Mouse (Mus musculus): ENCODE results near the gene Rnd1. TPM values are rescaled to one million over a fixed set of nuclear protein-coding genes. Genes with fewer than 3 reads are reported as not detected.

Gene Rnd1
- 18.2 and 20.5 TPM in 2 replicates for polyA plus RNA-seq (2021; fragmentation: Nextera tagmentation)
- long read RNA-seq, experiment 1, transcript Rnd1-201 (5 exons, 2,203 nt): major isoform, 57 of 66 reads
- long read RNA-seq, experiment 1, partial matches to known transcripts: 5 of 66 reads
- long read RNA-seq, experiment 1, other reads (novel, unspliced or antisense): 4 of 66 reads
- long read RNA-seq, experiment 2, transcript Rnd1-201 (5 exons, 2,203 nt): major isoform, 30 of 40 reads
- long read RNA-seq, experiment 2, partial matches to known transcripts: 6 of 40 reads
- long read RNA-seq, experiment 2, other reads (novel, unspliced or antisense): 1 of 40 reads

GRCm38 (mm10) chr15:98676940-98677728 lies at the start of gene Rnd1:
Rnd1 (minus strand) TSS chr15:98677461.

GRCm38 (mm10) chr15:98707766-98708372 lies 30.6 kb upstream of the Rnd1 start, which contains the start of gene Ccdc65:
Ccdc65 (plus strand) TSS chr15:98708207.

GRCm38 (mm10) chr15:98662567-98663545 lies 14.4 kb downstream of the Rnd1 start, which contains the start of gene Ddx23:
Ddx23 (minus strand) TSS chr15:98662894.

GRCm38 (mm10) chr15:98630540-98630939 lies 46.7 kb downstream of the Rnd1 start, which contains the start of gene Cacnb3:
Cacnb3 (plus strand) TSS chr15:98630840.

Other genes starting within 250 kb of the Rnd1 start
- not detected in 2 replicates for gene Olfr282, start 246.2 kb downstream of the Rnd1 start, polyA plus RNA-seq (2021; fragmentation: Nextera tagmentation)
- not detected in 2 replicates for gene Olfr281, start 224.9 kb downstream of the Rnd1 start, polyA plus RNA-seq (2021; fragmentation: Nextera tagmentation)
- not detected in 2 replicates for gene OR5BS1P, start 207.6 kb downstream of the Rnd1 start, polyA plus RNA-seq (2021; fragmentation: Nextera tagmentation)
- gene Lalba, start 194.7 kb downstream of the Rnd1 start, polyA plus RNA-seq (2021; fragmentation: Nextera tagmentation): not detected in 2 replicates
- 0.01 TPM in 1 of 2 replicates, not detected in the other for gene Olfr279, start 185.1 kb downstream of the Rnd1 start, polyA plus RNA-seq (2021; fragmentation: Nextera tagmentation)
- gene Kansl2, start 143.2 kb downstream of the Rnd1 start, polyA plus RNA-seq (2021; fragmentation: Nextera tagmentation): 39.2 and 43.9 TPM in 2 replicates
- 21.6 and 24.3 TPM in 2 replicates for gene Ccnt1, start 106.5 kb downstream of the Rnd1 start, polyA plus RNA-seq (2021; fragmentation: Nextera tagmentation)
- gene 4930415O20Rik, start 106.5 kb downstream of the Rnd1 start, polyA plus RNA-seq (2021; fragmentation: Nextera tagmentation): not detected in 2 replicates
- 2.3 and 3.5 TPM in 2 replicates for gene Adcy6, start 67.4 kb downstream of the Rnd1 start, polyA plus RNA-seq (2021; fragmentation: Nextera tagmentation)
- 69.9 and 113 TPM in 2 replicates for gene Cacnb3, start 46.6 kb downstream of the Rnd1 start, polyA plus RNA-seq (2021; fragmentation: Nextera tagmentation)
- 21.4 and 22.1 TPM in 2 replicates for gene Ddx23, start 14.6 kb downstream of the Rnd1 start, polyA plus RNA-seq (2021; fragmentation: Nextera tagmentation)
- 8.6 and 9.4 TPM in 2 replicates for gene Ccdc65, start 30.7 kb upstream of the Rnd1 start, polyA plus RNA-seq (2021; fragmentation: Nextera tagmentation)
- gene Fkbp11, start 50.7 kb upstream of the Rnd1 start, polyA plus RNA-seq (2021; fragmentation: Nextera tagmentation): 3.7 and 4.3 TPM in 2 replicates
- gene Arf3, start 85.8 kb upstream of the Rnd1 start, polyA plus RNA-seq (2021; fragmentation: Nextera tagmentation): 83.7 and 260 TPM in 2 replicates
- 0.10 TPM in 1 of 2 replicates, not detected in the other for gene Wnt10b, start 100.7 kb upstream of the Rnd1 start, polyA plus RNA-seq (2021; fragmentation: Nextera tagmentation)
- gene Wnt1, start 112.4 kb upstream of the Rnd1 start, polyA plus RNA-seq (2021; fragmentation: Nextera tagmentation): 0.93 and 1.6 TPM in 2 replicates
- 59.9 and 75.6 TPM in 2 replicates for gene Ddn, start 132.0 kb upstream of the Rnd1 start, polyA plus RNA-seq (2021; fragmentation: Nextera tagmentation)
- 67.4 and 70.2 TPM in 2 replicates for gene Prkag1, start 154.1 kb upstream of the Rnd1 start, polyA plus RNA-seq (2021; fragmentation: Nextera tagmentation)
- 9.8 and 13.0 TPM in 2 replicates for gene Kmt2d, start 193.7 kb upstream of the Rnd1 start, polyA plus RNA-seq (2021; fragmentation: Nextera tagmentation)
- gene Rhebl1, start 217.1 kb upstream of the Rnd1 start, polyA plus RNA-seq (2021; fragmentation: Nextera tagmentation): 9.0 and 9.2 TPM in 2 replicates
- 0.10 and 0.11 TPM in 2 replicates for gene Dhh, start 221.1 kb upstream of the Rnd1 start, polyA plus RNA-seq (2021; fragmentation: Nextera tagmentation)
- 1.4 and 1.8 TPM in 2 replicates for gene Lmbr1l, start 240.8 kb upstream of the Rnd1 start, polyA plus RNA-seq (2021; fragmentation: Nextera tagmentation)

All from left cerebral cortex, adult 6 months (tissue).